Comparison of ENCODE assay signal across 35 mouse cellular contexts in genomic region chr14:73001814-73002213, GRCm38 (mm10). TPM values are rescaled to one million over a fixed set of nuclear protein-coding genes. Genes with fewer than 3 reads are reported as not detected.
"Had no signal": no experiment of that assay in that cellular context is flagged by ENCODE, and none has a peak within 500 bp of the region (broad histone marks: within the 10 kb centered on the region; RNA-seq: fewer than 3 reads in every experiment).

No protein-coding gene starts in this region.

- ATAC-seq: liver, embryonic 12.5 days; liver, postnatal 0 days; lung, postnatal 0 days; midbrain, embryonic 15.5 days; midbrain, embryonic 16.5 days had no signal

- H3K4me3 ChIP-seq: limb, embryonic 10.5 days; limb, embryonic 12.5 days; limb, embryonic 13.5 days; limb, embryonic 15.5 days; liver, embryonic 12.5 days; liver, embryonic 13.5 days; liver, embryonic 15.5 days; lung, embryonic 15.5 days; megakaryocyte, embryonic 14.5 days; midbrain, embryonic 10.5 days; midbrain, embryonic 12.5 days; midbrain, embryonic 13.5 days; midbrain, embryonic 15.5 days; myocyte; neural tube, embryonic 12.5 days had no signal

- DNase-seq: left cerebral cortex, postnatal 4 days; liver; liver, embryonic 13.5 days; liver, postnatal 0 days; lung, adult 18-20 months; lung, adult 2 months; lung, embryonic 14.5 days; lung, postnatal 10 days; lung, postnatal 14 days; lung, postnatal 36 days; lung, postnatal 4 days; midbrain, embryonic 14.5 days had no signal

- H3K4me1 ChIP-seq: limb, embryonic 10.5 days; limb, embryonic 12.5 days; limb, embryonic 13.5 days; limb, embryonic 15.5 days; liver, embryonic 12.5 days; liver, embryonic 13.5 days; liver, embryonic 15.5 days; lung, embryonic 15.5 days; midbrain, embryonic 15.5 days had no signal

- H3K36me3 ChIP-seq: limb, embryonic 10.5 days; limb, embryonic 12.5 days; limb, embryonic 13.5 days; limb, embryonic 15.5 days; liver, embryonic 12.5 days; liver, embryonic 13.5 days; liver, embryonic 15.5 days; lung, embryonic 15.5 days; midbrain, embryonic 10.5 days; midbrain, embryonic 12.5 days; midbrain, embryonic 13.5 days; midbrain, embryonic 15.5 days; neural tube, embryonic 12.5 days had no signal

- H3K4me2 ChIP-seq: limb, embryonic 12.5 days; limb, embryonic 13.5 days; limb, embryonic 15.5 days; liver, embryonic 11.5 days; liver, embryonic 12.5 days; liver, embryonic 13.5 days; liver, embryonic 15.5 days; lung, embryonic 14.5 days; lung, embryonic 15.5 days; midbrain, embryonic 11.5 days; midbrain, embryonic 12.5 days; midbrain, embryonic 13.5 days; midbrain, embryonic 15.5 days; neural tube, embryonic 12.5 days had no signal

- H3K27me3 ChIP-seq: limb, embryonic 12.5 days; limb, embryonic 13.5 days; limb, embryonic 15.5 days; liver, embryonic 12.5 days; liver, embryonic 13.5 days; liver, embryonic 15.5 days; lung, embryonic 15.5 days; midbrain, embryonic 12.5 days; midbrain, embryonic 13.5 days; midbrain, embryonic 15.5 days; neural tube, embryonic 12.5 days had no signal

- H3K9me3 ChIP-seq: limb, embryonic 10.5 days; limb, embryonic 12.5 days; limb, embryonic 13.5 days; limb, embryonic 15.5 days; liver, embryonic 12.5 days; liver, embryonic 13.5 days; liver, embryonic 15.5 days; lung, embryonic 15.5 days; midbrain, embryonic 10.5 days; midbrain, embryonic 12.5 days; midbrain, embryonic 13.5 days; midbrain, embryonic 15.5 days; neural tube, embryonic 12.5 days had no signal

- H3K27ac ChIP-seq: limb, embryonic 10.5 days; limb, embryonic 12.5 days; limb, embryonic 13.5 days; limb, embryonic 15.5 days; liver, embryonic 12.5 days; liver, embryonic 13.5 days; liver, embryonic 14.5 days; liver, embryonic 15.5 days; lung, embryonic 15.5 days; macrophage; midbrain, embryonic 10.5 days; midbrain, embryonic 12.5 days; midbrain, embryonic 13.5 days; midbrain, embryonic 15.5 days; neural tube, embryonic 12.5 days had no signal

- H3K9ac ChIP-seq: limb, embryonic 12.5 days; limb, embryonic 13.5 days; limb, embryonic 15.5 days; liver, embryonic 12.5 days; liver, embryonic 13.5 days; liver, embryonic 14.5 days; liver, embryonic 15.5 days; liver, postnatal 0 days; lung, embryonic 14.5 days; lung, embryonic 15.5 days; midbrain, embryonic 12.5 days; midbrain, embryonic 13.5 days; midbrain, embryonic 15.5 days; neural tube, embryonic 12.5 days had no signal

RNA-seq across cellular contexts. Expression of gene Cysltr2, which starts 47.1 kb away (rescaled TPM):
- total RNA-seq: megakaryocyte, adult 5-6 weeks; midbrain, postnatal 0 days had no signal
- polyA plus RNA-seq: limb, embryonic 10.5 days; limb, embryonic 11.5 days; limb, embryonic 12.5 days; limb, embryonic 13.5 days; lung, embryonic 14.5 days; midbrain, embryonic 10.5 days; midbrain, embryonic 11.5 days; midbrain, embryonic 12.5 days; midbrain, embryonic 13.5 days; midbrain, embryonic 16.5 days; myocyte; neural tube, embryonic 12.5 days had no signal
